Mouse (Mus musculus) bone marrow macrophage, adult 2 months (primary cell): Measurements from ENCODE around the gene Vps37c. TPM values are rescaled to one million over a fixed set of nuclear protein-coding genes. Genes with fewer than 3 reads are reported as not detected.

Experiments used
- H3K27ac ChIP-seq: 2 replicates; pipeline ENCODE4 v1.5.1; 2012; ENCODE audit warnings: low read depth, low read length; ENCODE audit not compliant: insufficient read depth
- H3K4me1 ChIP-seq: 2 replicates; pipeline ENCODE4 v1.6.1; 2012; ENCODE audit warnings: low read length; ENCODE audit not compliant: control insufficient read depth, insufficient read depth
- H3K4me3 ChIP-seq: 2 replicates; pipeline ENCODE4 v1.5.1; 2012; ENCODE audit warnings: mild to moderate bottlenecking, low read length, moderate library complexity; ENCODE audit not compliant: insufficient read depth
- CTCF ChIP-seq: IDR thresholded peaks from 2 replicates; pipeline ENCODE4 v1.5.1; 2012; ENCODE audit warnings: low read depth, mild to moderate bottlenecking, low read length, moderate library complexity
- POLR2A ChIP-seq: IDR thresholded peaks from 2 replicates; pipeline ENCODE4 v1.6.1; 2012; ENCODE audit warnings: mild to moderate bottlenecking, low read depth, low read length, borderline replicate concordance
- polyA plus RNA-seq: library from polyadenylated mRNA; stranded (reverse); fragments of >200 nt; gene quantifications from 2 replicates; pipeline ENCODE4 v1.2.4, GENCODE M21; 2012; ENCODE audit not compliant: missing spikeins, insufficient read depth, insufficient read length

Vps37c gene
- polyA plus RNA-seq, 1 experiment, result 39.9 TPM

DNA sequence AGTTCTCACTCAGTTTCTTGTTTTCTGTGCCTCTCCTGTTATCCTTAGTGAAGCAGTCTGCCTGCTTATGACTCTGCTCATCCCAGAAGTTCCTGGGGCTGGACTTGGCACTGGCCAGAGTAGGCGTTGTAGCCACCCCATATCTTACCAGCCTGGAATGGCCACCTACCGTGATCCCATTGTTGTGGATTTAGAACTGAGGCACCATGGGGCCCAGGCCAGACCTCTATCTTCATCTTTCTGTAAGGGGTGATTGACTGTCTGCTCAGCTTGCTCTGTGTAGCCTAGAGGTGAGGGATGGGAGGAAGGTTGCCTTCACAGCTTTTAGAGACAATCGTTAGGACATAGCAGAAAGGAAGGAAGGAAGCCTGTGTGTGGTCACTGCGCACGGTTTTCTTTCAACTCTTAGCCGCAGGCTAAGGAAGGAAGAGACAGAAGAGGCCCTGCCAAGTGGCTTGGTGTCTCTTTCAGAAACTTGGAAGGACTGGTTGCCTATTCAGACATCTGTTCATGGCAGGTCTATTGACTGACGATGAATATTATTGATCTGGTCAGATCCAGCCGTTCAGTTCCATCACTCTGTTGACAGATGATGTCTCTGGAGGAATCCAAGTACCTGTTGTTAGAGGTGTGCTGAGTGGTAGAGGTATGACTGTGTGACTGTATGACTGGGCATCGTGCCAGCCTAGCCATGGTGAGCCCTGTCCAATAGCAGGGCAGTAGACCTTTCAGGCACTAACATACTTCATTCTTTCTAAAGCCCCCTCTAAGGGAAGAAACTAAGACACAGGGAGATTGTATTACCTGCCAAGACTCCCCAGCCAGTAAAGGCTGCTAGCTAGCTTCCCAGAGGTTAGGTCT is 9.8 kb downstream of the Vps37c start:
- Histone ChIP-seq H3K27ac (peak overlapping the region; percentile 77), H3K4me1 (peaks cover 83% of the 10 kb centered on the region), H3K4me3 (no peak overlapping the region)
- TF ChIP-seq POLR2A (no peak), CTCF (no peak)

DNA sequence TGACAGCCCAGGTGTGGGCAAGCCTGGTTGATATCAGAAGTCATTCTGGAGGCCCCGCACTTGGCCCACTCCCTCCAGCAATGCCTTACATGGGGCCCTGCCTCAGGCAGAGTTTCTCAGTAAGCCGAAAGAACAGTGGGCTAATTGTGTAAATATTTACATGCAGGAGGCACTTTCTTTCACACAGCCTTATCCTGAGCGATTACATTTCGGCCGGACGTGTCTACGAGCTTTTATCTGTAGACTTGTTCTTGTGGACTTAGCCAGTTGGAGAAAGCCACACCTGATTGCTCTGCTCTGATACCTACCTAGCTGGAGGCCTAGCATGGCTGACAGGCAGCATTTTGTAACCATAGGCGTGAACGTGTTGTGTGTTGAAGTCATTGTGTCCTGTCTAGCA is 11.3 kb downstream of the Vps37c start:
- Histone ChIP-seq H3K27ac (no peak overlapping the region), H3K4me1 (peaks cover 82% of the 10 kb centered on the region), H3K4me3 (no peak overlapping the region)
- TF ChIP-seq CTCF, result no peak
- TF ChIP-seq POLR2A, result no peak

DNA sequence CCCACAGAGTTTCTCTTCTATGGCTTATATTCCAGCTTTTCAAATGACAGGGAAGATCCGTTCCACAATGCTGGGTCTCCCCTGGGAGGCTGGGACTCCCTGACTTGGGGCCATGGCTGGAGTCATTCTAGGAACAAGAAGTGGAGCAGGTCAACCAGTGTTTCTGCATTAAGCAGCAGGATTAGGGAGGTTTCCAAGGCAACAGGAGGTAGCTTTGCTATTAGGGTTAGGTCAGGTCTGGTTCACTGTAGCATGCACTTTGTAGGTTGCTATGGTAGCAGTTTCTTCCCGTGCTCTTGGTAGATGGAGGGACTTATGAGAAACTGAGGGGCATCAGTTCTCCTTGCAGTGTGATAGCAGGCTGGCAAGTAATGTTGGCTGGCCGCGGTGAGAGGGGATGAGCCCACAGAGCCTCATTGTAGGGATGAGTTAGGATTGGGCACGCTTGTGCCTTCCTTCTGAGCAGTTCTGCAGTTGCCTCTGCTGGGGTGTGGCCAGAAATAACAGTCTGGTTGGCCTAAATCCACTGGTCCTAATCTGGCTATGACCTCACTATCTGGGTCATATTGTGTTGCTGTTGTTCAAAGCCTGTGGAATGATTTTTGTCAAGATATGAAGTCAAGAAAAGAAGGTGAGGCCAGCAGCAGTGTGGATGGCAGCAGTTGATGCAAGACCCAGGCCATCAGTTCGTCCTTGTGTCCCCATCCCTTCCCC is 12.6 kb downstream of the Vps37c start:
- H3K27ac ChIP-seq, result no peak overlapping the region
- no peak overlapping the region for H3K4me3 ChIP-seq
- TF ChIP-seq POLR2A, result no peak
- no peak for TF ChIP-seq CTCF
- peaks cover 72% of the 10 kb centered on the region for H3K4me1 ChIP-seq

DNA sequence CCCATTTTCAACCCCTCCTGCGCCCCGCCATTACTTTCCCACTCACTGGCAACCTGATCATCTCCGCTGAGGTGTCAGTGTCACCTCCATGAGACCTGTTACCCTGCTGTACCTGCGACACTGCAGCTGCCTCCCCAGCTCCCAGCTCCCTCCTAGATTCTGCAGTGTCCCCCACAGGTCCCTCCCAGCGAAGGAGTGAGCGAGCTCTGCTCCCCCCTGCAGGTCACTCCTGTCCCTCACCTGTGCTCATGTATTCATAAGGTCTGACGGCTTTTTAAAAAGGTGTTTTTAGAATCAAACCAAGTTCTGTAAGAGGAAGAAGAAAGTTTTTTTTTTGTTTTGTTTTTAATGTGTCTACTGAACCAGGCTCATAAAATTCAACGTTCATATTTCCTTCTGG is 13.6 kb downstream of the Vps37c start:
- H3K27ac ChIP-seq, result no peak overlapping the region
- no peak for TF ChIP-seq POLR2A
- no peak for TF ChIP-seq CTCF
- peaks cover 69% of the 10 kb centered on the region for H3K4me1 ChIP-seq
- H3K4me3 ChIP-seq, result no peak overlapping the region

DNA sequence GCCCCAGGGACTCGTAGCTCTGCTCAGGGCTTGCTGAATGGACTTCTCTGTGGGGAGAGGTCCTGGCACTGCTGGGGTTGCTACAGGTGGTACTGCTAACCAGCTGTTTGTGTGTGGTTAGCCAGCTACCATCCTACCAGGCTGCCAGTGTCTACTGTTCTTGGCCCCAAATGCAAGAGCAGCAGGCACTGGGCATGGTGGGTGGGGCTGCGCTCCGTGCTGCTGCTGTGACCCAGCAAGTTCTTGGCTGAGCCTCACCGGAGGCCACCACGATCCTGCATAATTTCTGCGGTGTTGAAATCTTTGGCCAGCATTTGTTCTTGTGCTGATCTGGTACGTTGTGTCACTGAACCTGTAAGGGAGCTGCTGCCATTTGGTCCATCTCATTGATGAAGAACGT is 14.9 kb downstream of the Vps37c start:
- Histone ChIP-seq H3K4me3 (no peak overlapping the region), H3K27ac (no peak overlapping the region), H3K4me1 (peaks cover 56% of the 10 kb centered on the region)
- TF ChIP-seq POLR2A (no peak), CTCF (no peak)

DNA sequence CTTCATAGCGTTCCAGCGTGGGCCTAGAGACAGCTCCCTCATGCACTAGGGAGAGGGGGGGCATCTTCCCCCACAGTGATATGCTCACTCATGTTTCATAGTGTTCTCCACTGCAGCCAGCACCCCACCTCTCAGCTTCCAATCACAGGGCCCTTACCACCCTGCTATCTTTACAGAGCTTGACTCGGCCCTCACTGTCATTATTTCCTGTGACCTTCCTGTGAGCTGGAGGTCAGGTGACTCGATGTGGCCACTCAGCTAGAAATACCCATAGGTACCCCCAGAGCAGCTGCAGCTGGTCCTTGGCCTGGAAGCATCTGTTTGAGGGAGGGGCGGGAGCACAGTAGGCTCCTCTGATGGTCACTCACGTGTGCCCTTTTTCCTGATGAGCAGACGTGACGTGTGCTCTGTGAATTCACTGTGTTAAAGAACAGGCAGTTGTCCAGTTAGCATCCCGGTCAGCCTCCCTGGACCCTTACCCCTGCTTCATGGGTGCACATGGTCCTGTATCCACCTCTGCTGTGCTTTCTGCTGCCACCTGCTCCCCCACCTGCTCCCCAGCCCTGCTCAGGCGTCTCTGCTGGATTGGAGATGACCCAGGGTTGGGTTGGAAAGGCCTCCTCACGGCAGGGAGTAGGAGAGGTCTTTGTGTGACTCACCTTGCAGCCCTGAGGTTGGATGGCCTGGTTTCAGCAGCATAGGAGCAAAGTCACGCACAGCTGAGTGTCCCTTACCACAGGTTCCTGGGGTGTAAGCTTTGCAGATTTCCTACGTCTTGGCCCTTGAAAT is 18.7 kb downstream of the Vps37c start:
- Histone ChIP-seq H3K27ac (no peak overlapping the region), H3K4me3 (no peak overlapping the region), H3K4me1 (peaks cover 29% of the 10 kb centered on the region)
- no peak for TF ChIP-seq CTCF
- no peak for TF ChIP-seq POLR2A

DNA sequence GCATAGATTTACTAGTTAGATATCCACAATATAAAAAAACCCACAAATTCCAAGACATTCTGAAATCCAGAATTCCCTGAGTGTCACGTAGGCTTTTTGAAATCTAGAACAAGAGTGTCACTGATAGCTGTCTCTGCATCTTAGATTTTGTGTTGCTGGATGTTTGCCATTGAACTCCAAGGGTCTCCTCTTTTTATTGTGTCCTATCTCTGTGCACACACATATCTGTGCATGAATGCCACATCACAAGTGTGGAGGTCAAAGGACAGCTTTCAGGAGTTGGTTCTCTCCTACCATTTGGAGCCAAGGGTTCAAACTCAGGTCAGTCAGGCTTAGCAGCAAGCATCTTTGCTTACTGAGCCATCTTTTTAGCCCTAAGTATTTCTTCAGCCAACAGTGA is 19.3 kb downstream of the Vps37c start:
- no peak for TF ChIP-seq CTCF
- no peak for TF ChIP-seq POLR2A
- H3K27ac ChIP-seq, result no peak overlapping the region
- H3K4me1 ChIP-seq, result peaks cover 23% of the 10 kb centered on the region
- no peak overlapping the region for H3K4me3 ChIP-seq

DNA sequence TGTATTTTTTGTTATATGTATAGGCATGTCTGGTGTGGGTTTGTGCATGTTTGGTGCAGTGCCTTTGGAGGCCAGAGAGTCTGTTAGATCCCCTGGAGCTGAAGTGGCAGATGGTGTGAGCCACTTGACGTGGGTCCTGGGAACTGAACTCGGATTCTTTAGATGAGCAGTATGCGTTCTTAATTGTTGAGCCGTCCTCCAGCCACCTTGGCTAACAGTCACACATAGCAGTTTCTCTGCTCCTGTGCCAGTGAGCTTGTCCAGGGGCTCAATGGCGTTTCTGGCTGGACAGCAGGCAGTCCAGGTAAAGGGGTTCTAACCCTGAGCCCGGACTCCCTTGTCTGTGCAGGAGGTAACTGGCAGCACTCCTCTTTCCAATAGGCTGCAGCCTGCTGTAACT is 20.4 kb downstream of the Vps37c start:
- TF ChIP-seq POLR2A (no peak), CTCF (no peak)
- H3K4me3 ChIP-seq, result no peak overlapping the region
- H3K27ac ChIP-seq, result no peak overlapping the region
- H3K4me1 ChIP-seq, result peaks cover 13% of the 10 kb centered on the region

DNA sequence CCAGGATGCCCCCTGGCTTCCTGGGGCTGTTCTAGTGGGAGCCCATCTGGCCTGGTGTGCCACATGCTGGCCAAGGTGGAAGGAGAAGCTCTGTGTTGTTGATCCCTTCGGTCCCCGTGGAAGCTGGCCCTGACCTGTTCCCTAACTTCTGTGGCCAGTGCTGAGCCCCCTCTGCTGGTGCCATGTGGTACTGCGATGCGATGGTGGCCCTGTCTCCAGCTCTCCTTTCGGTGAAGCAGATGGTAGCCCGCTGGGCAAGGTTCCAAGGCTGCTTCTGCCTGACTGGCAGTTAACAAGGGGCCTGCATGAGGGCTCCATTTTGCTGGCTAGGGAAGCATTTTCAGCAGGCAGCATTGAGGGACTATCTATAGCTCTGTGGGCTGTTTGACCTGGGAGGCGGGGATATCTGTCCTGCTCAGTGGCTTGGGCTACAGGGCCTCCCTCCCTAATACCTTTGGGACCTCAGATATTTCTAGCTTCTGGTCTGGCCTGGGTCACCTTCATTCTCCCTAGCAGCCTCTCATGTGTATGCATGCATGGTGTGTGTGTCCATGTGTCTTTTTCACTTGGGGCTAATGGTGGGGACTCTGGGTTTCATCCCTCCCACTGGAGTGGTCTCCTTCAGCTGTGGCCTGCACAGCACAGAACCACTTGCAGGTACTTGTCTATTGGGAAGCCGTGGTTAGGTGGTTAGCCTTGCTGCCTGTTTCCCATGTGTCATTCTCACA is 21.0 kb downstream of the Vps37c start:
- Histone ChIP-seq H3K4me1 (peaks cover 11% of the 10 kb centered on the region), H3K27ac (0 out of 2 replicates have a peak overlapping the region, but pooled peaks have one; percentile 4), H3K4me3 (no peak overlapping the region)
- TF ChIP-seq POLR2A (no peak), CTCF (peak; percentile 68; the same call in 1 of the 2 replicates)

DNA sequence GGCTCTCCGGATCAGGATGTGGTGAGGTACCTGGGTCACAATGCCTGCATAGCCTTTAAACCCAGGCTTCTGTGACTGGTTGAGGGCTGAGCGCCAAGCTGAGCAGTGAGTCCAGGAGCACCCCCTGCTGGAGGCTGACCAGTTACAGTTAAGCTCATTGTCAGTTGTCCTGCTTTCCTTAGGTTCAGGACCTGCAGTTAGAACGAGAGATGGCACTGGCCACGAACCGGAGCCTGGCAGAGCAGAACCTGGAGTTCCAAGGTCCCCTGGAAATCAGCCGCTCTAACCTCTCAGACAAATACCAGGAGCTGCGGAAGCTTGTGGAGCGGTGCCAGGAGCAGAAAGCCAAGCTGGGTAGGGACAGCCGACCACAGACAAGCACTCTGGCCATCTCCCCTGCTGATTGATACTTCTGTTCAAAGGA is 21.6 kb downstream of the Vps37c start:
- TF ChIP-seq POLR2A (no peak), CTCF (no peak; the same call in 1 of the 2 replicates)
- no peak overlapping the region for H3K27ac ChIP-seq
- H3K4me1 ChIP-seq, result peaks cover 14% of the 10 kb centered on the region
- no peak overlapping the region for H3K4me3 ChIP-seq
